Mouse (Mus musculus) heart, postnatal 14 days (tissue): Measurements from ENCODE around the gene Psmd4. TPM values are rescaled to one million over a fixed set of nuclear protein-coding genes. Genes with fewer than 3 reads are reported as not detected.

ENCODE experiments used
- DNase-seq, 2 experiments: peaks; one replicate each; pipeline ENCODE4 v3.0.0; 2021 to 2022
- intact Hi-C: fragments of 180-260 bp; cut with DNase I; formaldehyde crosslinking; loops from one replicate; pipeline ENCODE4 v1.15.1; 2025
- microRNA-seq, 2 experiments: library from miRNA; unstranded; fragments of <30 nt; microRNA quantifications; one replicate each; pipeline ENCODE4 v1.2.0; 2021 to 2022
- total RNA-seq, 2 experiments: library from RNA; stranded (reverse); gene quantifications; 2 replicates each; pipeline ENCODE4 v1.2.3; 2021

The Psmd4 gene
- total RNA-seq, 2 experiments from 2014 or later = 118 to 132 TPM

GRCm38 (mm10) chr3:94985513-94985912, 56.9 kb downstream of the Psmd4 start:
- no peak for DNase-seq
- intact Hi-C loops = no loop called here

- intact Hi-C loops = no loop called here
- DNase-seq = no peak
These were observed 58.1 kb downstream of the Psmd4 start for GRCm38 (mm10) chr3:94984312-94984711.

Small RNAs within 50 kb of the gene (microRNA-seq; reads per million reads assigned to microRNA genes)
- gene Mir7013 = 2.4 to 5.0 reads per million in 2 experiments

Other genes with a start within 250 kb of the Psmd4 start
- 10 to 100 TPM; 23.9 to 24.0 TPM for gene Pogz, start 205.0 kb downstream of the Psmd4 start, total RNA-seq
- 100 to 1,000 TPM; 217 to 251 TPM for gene Psmb4, start 155.7 kb downstream of the Psmd4 start, total RNA-seq
- gene Selenbp1, start 109.6 kb downstream of the Psmd4 start, total RNA-seq = 10 to 100 TPM; 63.8 to 84.9 TPM
- 1 to 10 TPM; 8.2 to 8.4 TPM for gene Rfx5, start 88.5 kb downstream of the Psmd4 start, total RNA-seq
- 10 to 100 TPM; 33.5 to 35.3 TPM for gene Pi4kb, start 67.9 kb downstream of the Psmd4 start, total RNA-seq
- gene Zfp687, start 27.2 kb downstream of the Psmd4 start, total RNA-seq = 10 to 100 TPM; 15.4 to 16.8 TPM
- 10 to 100 TPM; 18.3 to 19.2 TPM for gene Pip5k1a, start 64.3 kb upstream of the Psmd4 start, total RNA-seq
- gene Vps72, start 68.4 kb upstream of the Psmd4 start, total RNA-seq = 10 to 100 TPM; 32.4 to 32.5 TPM
- gene Tmod4, start 81.9 kb upstream of the Psmd4 start, total RNA-seq = 10 to 100 TPM; 10.6 to 11.1 TPM
- gene Scnm1, start 91.4 kb upstream of the Psmd4 start, total RNA-seq = 10 to 100 TPM; 29.5 to 33.5 TPM
- gene Lysmd1, start 91.5 kb upstream of the Psmd4 start, total RNA-seq = 1 to 10 TPM; 6.4 to 7.4 TPM
- 1 to 10 TPM; 3.0 to 3.1 TPM for gene Tnfaip8l2, start 99.7 kb upstream of the Psmd4 start, total RNA-seq
- 10 to 100 TPM in 1 of 2 experiments, 1 to 10 TPM in 1; 5.8 to 11.8 TPM for gene Sema6c, start 117.8 kb upstream of the Psmd4 start, total RNA-seq
- 10 to 100 TPM; 14.9 to 15.0 TPM for gene Gabpb2, start 175.3 kb upstream of the Psmd4 start, total RNA-seq
- 10 to 100 TPM; 31.9 to 33.6 TPM for gene Cdc42se1, start 186.1 kb upstream of the Psmd4 start, total RNA-seq
- 1 to 10 TPM; 6.7 to 7.8 TPM for gene Mllt11, start 189.6 kb upstream of the Psmd4 start, total RNA-seq
- not detected for gene Gm128, start 199.0 kb upstream of the Psmd4 start, total RNA-seq
- under 1 TPM in 1 of 2 experiments, not detected in 1; 0.32 TPM for gene Bnipl, start 208.6 kb upstream of the Psmd4 start, total RNA-seq
- 10 to 100 TPM; 22.3 to 25.8 TPM for gene Mindy1, start 238.7 kb upstream of the Psmd4 start, total RNA-seq
- 10 to 100 TPM; 19.8 to 20.4 TPM for gene Prune1, start 239.5 kb upstream of the Psmd4 start, total RNA-seq